Mouse (Mus musculus): ENCODE measurements at regions not wholly inside any gene's neighbourhood (a gene's known extent, or its start where the extent isn't known, plus 50 kb on each side); places are given as distances from the start of the nearest gene placed in this dataset.

DNA sequence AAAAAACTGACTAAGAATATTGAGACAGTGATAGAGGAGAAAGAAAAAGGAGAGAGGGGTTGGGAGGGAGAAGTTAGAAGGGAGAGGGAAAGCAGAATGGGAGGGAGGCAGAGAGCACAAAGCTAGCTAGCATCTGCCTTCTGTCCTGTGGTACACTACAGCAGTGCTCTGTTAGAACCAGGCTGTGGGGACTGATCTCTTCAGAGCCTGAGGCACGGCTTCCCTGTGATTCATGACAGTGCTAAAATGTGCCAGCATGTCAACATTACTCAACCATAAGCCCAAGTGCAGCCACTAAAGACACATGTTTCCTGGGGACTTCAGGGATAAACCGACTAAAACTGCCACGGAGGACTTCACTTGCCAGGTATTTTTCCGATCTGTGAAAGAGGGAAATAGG lies 455.1 kb upstream of the BB014433 start:
- no peaks in the 10 kb centered on the region for H3K4me1 ChIP-seq (ENCODE audit: control insufficient read depth, insufficient read depth, low read length)
- no peaks in the 10 kb centered on the region for H3K27me3 ChIP-seq (ENCODE audit: control insufficient read depth, insufficient read depth, low read length)
- no peaks in the 10 kb centered on the region for H3K9me3 ChIP-seq (ENCODE audit: control insufficient read depth, low read length)
- no peak overlapping the region for H3K4me3 ChIP-seq (ENCODE audit: low read depth, low read length)
- H3K27ac ChIP-seq (ENCODE audit: low read depth, low read length): no peak overlapping the region
- ATAC-seq (ENCODE audit: low read depth): peak; percentile 58; the same call in 1 of the 2 replicates
- no peak overlapping the region for H3K9ac ChIP-seq (replicated peaks; ENCODE audit: low read depth, low read length)
- no peaks in the 10 kb centered on the region for H3K36me3 ChIP-seq (ENCODE audit: control insufficient read depth, insufficient read depth, low read length)
- H3K4me2 ChIP-seq (ENCODE audit: low read depth, low read length): no peak overlapping the region
- 71% methylated on average over 4 of the region's 4 CpGs for WGBS

DNA sequence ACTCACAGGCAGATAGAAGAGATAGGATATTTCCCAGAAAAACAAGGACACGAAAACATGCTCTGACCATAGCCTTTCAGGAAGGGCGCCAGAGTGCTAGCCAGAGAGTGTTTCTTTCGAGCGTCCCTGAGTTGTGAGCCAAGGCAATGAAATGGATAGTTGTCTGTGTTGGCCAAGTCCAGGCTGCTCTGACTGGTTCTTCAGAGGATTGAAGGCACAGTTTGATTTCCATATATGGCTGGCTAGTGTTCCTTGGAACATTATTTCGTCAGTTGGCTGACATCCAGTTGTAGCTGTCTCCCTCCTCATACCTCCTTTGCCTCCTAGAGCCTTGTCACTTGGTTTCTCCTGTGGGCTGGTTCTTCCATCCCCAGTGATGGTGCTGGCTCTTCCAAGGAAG lies 451.7 kb upstream of the BB014433 start:
- H3K4me3 ChIP-seq (ENCODE audit: low read depth, low read length): no peak overlapping the region
- H3K4me1 ChIP-seq (ENCODE audit: control insufficient read depth, insufficient read depth, low read length): no peaks in the 10 kb centered on the region
- H3K27ac ChIP-seq (ENCODE audit: low read depth, low read length): no peak overlapping the region
- ATAC-seq (ENCODE audit: low read depth): no peak
- no peaks in the 10 kb centered on the region for H3K27me3 ChIP-seq (ENCODE audit: control insufficient read depth, insufficient read depth, low read length)
- H3K9ac ChIP-seq (replicated peaks; ENCODE audit: low read depth, low read length): no peak overlapping the region
- no peaks in the 10 kb centered on the region for H3K9me3 ChIP-seq (ENCODE audit: control insufficient read depth, low read length)
- no peaks in the 10 kb centered on the region for H3K36me3 ChIP-seq (ENCODE audit: control insufficient read depth, insufficient read depth, low read length)
- 89% methylated on average over 5 of the region's 5 CpGs for WGBS
- H3K4me2 ChIP-seq (ENCODE audit: low read depth, low read length): no peak overlapping the region

DNA sequence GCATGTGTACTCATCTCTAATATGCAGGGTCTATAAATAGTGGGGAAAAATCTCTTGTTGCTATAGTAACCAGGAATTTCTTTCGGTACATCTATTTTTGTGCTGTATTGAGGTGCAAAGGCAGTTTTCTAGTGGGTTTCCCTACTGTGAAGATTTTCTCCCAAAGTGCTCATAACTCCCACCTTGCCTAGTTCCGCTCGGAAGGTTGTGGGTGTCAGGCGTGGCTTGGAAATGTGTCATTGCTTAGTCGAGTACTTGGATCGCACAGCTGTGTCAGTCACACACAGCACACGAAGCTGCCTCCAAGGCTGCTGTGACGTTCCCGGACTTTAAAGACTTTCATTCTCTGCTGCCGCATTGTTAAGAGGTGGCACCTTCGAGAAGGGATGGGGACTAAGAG lies 450.4 kb upstream of the BB014433 start:
- 74% methylated on average over 11 of the region's 11 CpGs for WGBS
- no peaks in the 10 kb centered on the region for H3K36me3 ChIP-seq (ENCODE audit: control insufficient read depth, insufficient read depth, low read length)
- H3K9ac ChIP-seq (replicated peaks; ENCODE audit: low read depth, low read length): no peak overlapping the region
- no peak overlapping the region for H3K4me3 ChIP-seq (ENCODE audit: low read depth, low read length)
- H3K4me2 ChIP-seq (ENCODE audit: low read depth, low read length): no peak overlapping the region
- ATAC-seq (ENCODE audit: low read depth): no peak
- no peaks in the 10 kb centered on the region for H3K9me3 ChIP-seq (ENCODE audit: control insufficient read depth, low read length)
- no peaks in the 10 kb centered on the region for H3K27me3 ChIP-seq (ENCODE audit: control insufficient read depth, insufficient read depth, low read length)
- no peak overlapping the region for H3K27ac ChIP-seq (ENCODE audit: low read depth, low read length)
- H3K4me1 ChIP-seq (ENCODE audit: control insufficient read depth, insufficient read depth, low read length): no peaks in the 10 kb centered on the region

DNA sequence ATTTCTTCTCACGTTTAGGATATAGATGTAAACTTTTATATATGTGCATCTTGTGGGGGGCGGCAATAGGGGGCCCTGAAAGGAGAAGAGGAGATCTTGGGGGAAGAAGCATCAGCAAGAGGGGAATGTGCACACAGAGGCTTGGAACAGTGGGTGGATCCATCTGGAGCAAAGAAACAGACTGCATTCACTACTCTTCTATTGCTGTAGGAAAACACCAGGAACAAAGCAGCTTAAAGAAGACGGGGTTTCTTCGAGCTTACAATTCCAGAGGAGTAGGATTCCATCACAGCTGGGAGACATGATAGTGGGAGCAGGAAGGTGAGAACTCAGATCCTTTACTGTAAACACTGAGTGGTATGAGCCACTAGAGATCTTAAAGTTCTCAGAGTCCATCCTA lies 444.9 kb upstream of the BB014433 start:
- H3K9me3 ChIP-seq (ENCODE audit: control insufficient read depth, low read length): no peaks in the 10 kb centered on the region
- WGBS: 83% methylated on average over 4 of the region's 4 CpGs
- H3K36me3 ChIP-seq (ENCODE audit: control insufficient read depth, insufficient read depth, low read length): no peaks in the 10 kb centered on the region
- no peak overlapping the region for H3K4me2 ChIP-seq (ENCODE audit: low read depth, low read length)
- no peaks in the 10 kb centered on the region for H3K27me3 ChIP-seq (ENCODE audit: control insufficient read depth, insufficient read depth, low read length)
- H3K4me3 ChIP-seq (ENCODE audit: low read depth, low read length): no peak overlapping the region
- no peak overlapping the region for H3K9ac ChIP-seq (replicated peaks; ENCODE audit: low read depth, low read length)
- H3K4me1 ChIP-seq (ENCODE audit: control insufficient read depth, insufficient read depth, low read length): no peaks in the 10 kb centered on the region
- H3K27ac ChIP-seq (ENCODE audit: low read depth, low read length): no peak overlapping the region
- no peak for ATAC-seq (ENCODE audit: low read depth)

DNA sequence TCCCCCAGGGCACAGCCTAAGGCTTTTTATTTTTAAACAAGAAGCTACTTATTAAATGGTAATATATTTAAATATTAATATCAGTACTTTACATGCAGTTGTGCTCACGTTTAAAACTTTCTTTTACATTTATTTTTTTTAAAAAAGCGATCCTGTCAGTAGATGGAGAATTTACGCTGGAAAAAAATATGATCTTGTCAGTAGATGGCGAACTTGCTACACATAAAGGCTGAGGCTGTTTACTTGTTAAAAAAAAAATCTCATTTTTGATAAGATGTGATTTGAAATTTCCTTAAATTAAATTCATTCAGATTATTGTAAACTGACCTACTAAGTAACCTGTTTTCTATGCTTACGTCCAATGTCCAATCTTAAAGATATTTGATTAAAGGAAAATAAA lies 441.7 kb upstream of the BB014433 start:
- Histone ChIP-seq H3K9me3 (ENCODE audit: control insufficient read depth, low read length) (no peaks in the 10 kb centered on the region), H3K27me3 (ENCODE audit: control insufficient read depth, insufficient read depth, low read length) (no peaks in the 10 kb centered on the region), H3K27ac (ENCODE audit: low read depth, low read length) (no peak overlapping the region), H3K4me3 (ENCODE audit: low read depth, low read length) (no peak overlapping the region), H3K4me2 (ENCODE audit: low read depth, low read length) (no peak overlapping the region), H3K9ac (replicated peaks; ENCODE audit: low read depth, low read length) (no peak overlapping the region), H3K4me1 (ENCODE audit: control insufficient read depth, insufficient read depth, low read length) (no peaks in the 10 kb centered on the region), H3K36me3 (ENCODE audit: control insufficient read depth, insufficient read depth, low read length) (no peaks in the 10 kb centered on the region)
- no peak for ATAC-seq (ENCODE audit: low read depth)
- WGBS: 69% methylated on average over 5 of the region's 5 CpGs

DNA sequence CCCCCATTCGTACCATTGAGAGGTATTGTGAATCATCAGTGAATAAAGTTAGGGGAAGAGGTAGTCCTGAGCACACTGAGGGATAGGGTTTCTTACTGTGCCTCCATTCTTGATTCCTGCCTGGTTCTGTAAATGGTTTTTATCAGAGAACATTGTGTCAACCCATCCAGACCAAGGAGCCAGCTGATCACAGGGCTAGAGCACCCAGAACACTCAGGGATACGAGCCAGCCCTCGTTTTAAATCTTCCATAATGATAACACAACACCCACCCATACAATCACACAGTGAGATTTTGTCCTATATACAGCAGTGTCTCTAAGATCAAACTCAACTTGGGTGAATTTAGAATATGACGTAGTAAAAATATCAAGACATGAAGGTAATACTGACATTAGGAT lies 424.7 kb upstream of the BB014433 start:
- H3K27me3 ChIP-seq (ENCODE audit: control insufficient read depth, insufficient read depth, low read length): no peaks in the 10 kb centered on the region
- H3K9ac ChIP-seq (replicated peaks; ENCODE audit: low read depth, low read length): no peak overlapping the region
- no peak for ATAC-seq (ENCODE audit: low read depth)
- H3K4me1 ChIP-seq (ENCODE audit: control insufficient read depth, insufficient read depth, low read length): no peaks in the 10 kb centered on the region
- H3K4me3 ChIP-seq (ENCODE audit: low read depth, low read length): no peak overlapping the region
- H3K4me2 ChIP-seq (ENCODE audit: low read depth, low read length): no peak overlapping the region
- 87% methylated on average over 4 of the region's 4 CpGs for WGBS
- no peaks in the 10 kb centered on the region for H3K9me3 ChIP-seq (ENCODE audit: control insufficient read depth, low read length)
- no peak overlapping the region for H3K27ac ChIP-seq (ENCODE audit: low read depth, low read length)
- no peaks in the 10 kb centered on the region for H3K36me3 ChIP-seq (ENCODE audit: control insufficient read depth, insufficient read depth, low read length)

DNA sequence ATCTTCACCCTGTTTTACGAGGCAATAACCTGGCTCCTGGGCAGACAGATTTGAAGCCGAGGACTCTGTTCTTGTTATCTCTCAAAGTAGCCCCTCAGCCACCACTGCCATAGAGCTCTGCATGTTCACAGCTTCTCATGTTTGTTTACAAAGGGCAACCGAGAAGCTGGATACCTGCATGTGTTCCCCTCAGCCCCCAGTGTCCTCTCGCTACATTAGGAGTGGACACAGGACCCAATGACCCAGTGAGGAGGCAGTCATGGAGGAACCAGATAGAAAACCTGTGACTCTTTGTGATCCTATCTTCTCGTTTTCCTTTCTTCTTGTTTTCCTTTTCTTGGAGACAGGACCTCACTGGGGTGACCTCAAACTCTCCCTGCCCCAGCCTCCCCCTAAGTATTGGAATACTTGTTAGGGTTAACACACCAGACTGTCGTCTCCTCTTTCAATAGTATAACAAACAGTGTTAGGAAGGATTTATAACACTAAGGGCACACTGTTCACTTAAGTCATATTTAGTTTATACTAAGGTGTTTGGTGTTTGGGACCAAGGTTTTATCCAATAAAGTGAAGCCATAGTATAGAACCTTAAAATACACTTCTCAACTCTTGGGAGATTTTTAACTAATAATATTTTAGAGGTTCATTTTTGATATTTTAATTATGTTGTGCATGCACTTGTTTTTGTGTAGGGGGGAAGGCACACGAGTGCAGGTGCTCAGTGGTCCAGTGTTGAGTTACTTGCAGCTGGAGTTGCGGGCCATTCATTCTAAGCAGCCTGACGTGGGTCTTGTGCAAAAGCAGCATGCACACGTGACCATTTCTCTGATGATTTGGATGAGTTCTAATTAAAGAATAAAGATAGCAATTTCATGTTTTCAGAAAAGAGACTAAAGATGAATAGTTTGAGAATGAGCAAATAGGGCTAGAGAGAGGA lies 422.9 kb upstream of the BB014433 start:
- no peak overlapping the region for H3K4me3 ChIP-seq (ENCODE audit: low read depth, low read length)
- H3K9me3 ChIP-seq (ENCODE audit: control insufficient read depth, low read length): no peaks in the 10 kb centered on the region
- no peak overlapping the region for H3K4me2 ChIP-seq (ENCODE audit: low read depth, low read length)
- no peaks in the 10 kb centered on the region for H3K27me3 ChIP-seq (ENCODE audit: control insufficient read depth, insufficient read depth, low read length)
- no peak overlapping the region for H3K27ac ChIP-seq (ENCODE audit: low read depth, low read length)
- no peak for ATAC-seq (ENCODE audit: low read depth)
- H3K4me1 ChIP-seq (ENCODE audit: control insufficient read depth, insufficient read depth, low read length): no peaks in the 10 kb centered on the region
- H3K36me3 ChIP-seq (ENCODE audit: control insufficient read depth, insufficient read depth, low read length): no peaks in the 10 kb centered on the region
- WGBS: 60% methylated on average over 10 of the region's 10 CpGs
- no peak overlapping the region for H3K9ac ChIP-seq (replicated peaks; ENCODE audit: low read depth, low read length)

DNA sequence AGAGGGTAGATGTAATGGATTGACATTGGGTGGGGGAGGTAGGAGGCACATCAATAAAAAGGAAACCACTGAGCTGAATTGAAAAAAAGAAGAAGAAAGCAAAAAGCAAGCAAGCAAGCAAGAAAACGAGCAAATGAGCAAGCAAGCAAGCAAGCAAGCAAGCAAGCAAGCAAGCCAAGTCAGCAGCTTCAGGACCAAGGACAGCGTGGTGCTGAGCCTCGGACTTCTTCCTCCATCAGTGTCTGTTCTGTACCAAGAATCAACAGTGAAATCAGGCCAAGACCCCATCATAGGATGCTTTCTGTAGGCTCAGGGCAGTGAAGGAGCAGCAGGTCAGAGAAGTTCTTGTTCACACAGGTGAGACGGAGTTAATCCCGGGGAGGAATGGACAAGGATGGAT lies 392.7 kb upstream of the BB014433 start:
- 58% methylated on average over 5 of the region's 5 CpGs for WGBS
- no peak overlapping the region for H3K4me2 ChIP-seq (ENCODE audit: low read depth, low read length)
- no peaks in the 10 kb centered on the region for H3K36me3 ChIP-seq (ENCODE audit: control insufficient read depth, insufficient read depth, low read length)
- no peaks in the 10 kb centered on the region for H3K9me3 ChIP-seq (ENCODE audit: control insufficient read depth, low read length)
- ATAC-seq (ENCODE audit: low read depth): no peak
- H3K27me3 ChIP-seq (ENCODE audit: control insufficient read depth, insufficient read depth, low read length): no peaks in the 10 kb centered on the region
- no peak overlapping the region for H3K4me3 ChIP-seq (ENCODE audit: low read depth, low read length)
- H3K4me1 ChIP-seq (ENCODE audit: control insufficient read depth, insufficient read depth, low read length): no peaks in the 10 kb centered on the region
- no peak overlapping the region for H3K9ac ChIP-seq (replicated peaks; ENCODE audit: low read depth, low read length)
- no peak overlapping the region for H3K27ac ChIP-seq (ENCODE audit: low read depth, low read length)

DNA sequence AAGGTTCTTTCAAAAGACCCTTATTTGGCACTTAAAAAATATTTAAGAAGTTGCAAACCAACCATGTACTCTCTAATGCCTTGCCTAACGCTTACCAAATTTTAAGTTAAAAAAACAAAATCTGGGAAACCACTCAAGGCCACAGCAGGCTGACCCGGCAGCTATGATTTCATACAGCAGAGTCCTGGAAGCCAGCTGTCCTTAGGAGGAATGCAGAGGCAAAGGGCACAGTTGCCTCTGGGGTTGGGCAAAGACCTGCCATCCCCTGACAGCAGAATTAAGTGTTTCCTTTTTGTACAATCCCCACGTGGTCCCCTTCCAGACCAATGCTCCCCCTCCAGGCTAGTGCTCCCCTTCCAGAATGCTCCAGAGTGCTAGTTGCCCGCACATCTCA lies 348.8 kb upstream of the BB014433 start:
- H3K4me1 ChIP-seq (ENCODE audit: control insufficient read depth, insufficient read depth, low read length): no peaks in the 10 kb centered on the region
- H3K9me3 ChIP-seq (ENCODE audit: control insufficient read depth, low read length): no peaks in the 10 kb centered on the region
- no peaks in the 10 kb centered on the region for H3K27me3 ChIP-seq (ENCODE audit: control insufficient read depth, insufficient read depth, low read length)
- ATAC-seq (ENCODE audit: low read depth): no peak
- 51% methylated on average over 4 of the region's 4 CpGs for WGBS
- H3K4me2 ChIP-seq (ENCODE audit: low read depth, low read length): no peak overlapping the region
- H3K36me3 ChIP-seq (ENCODE audit: control insufficient read depth, insufficient read depth, low read length): no peaks in the 10 kb centered on the region
- no peak overlapping the region for H3K27ac ChIP-seq (ENCODE audit: low read depth, low read length)
- H3K9ac ChIP-seq (replicated peaks; ENCODE audit: low read depth, low read length): no peak overlapping the region
- no peak overlapping the region for H3K4me3 ChIP-seq (ENCODE audit: low read depth, low read length)
